Mouse (Mus musculus): ENCODE measurements around the gene Gm11444. TPM values are rescaled to one million over a fixed set of nuclear protein-coding genes. Genes with fewer than 3 reads are reported as not detected.

Gene Gm11444
- polyA plus RNA-seq, 1 experiment from 2014 or later: not detected

GRCm38 (mm10) chr11:85818401-85818800 lies 31.7 kb downstream of the Gm11444 start:
- H3K9me3 ChIP-seq: no peaks in the 10 kb centered on the region
- H3K4me1 ChIP-seq (replicated peaks): peaks cover 26% of the 10 kb centered on the region
- no peak overlapping the region for H3K9ac ChIP-seq
- 85% methylated on average over 3 of the region's 3 CpGs for WGBS
- H3K4me2 ChIP-seq: no peak overlapping the region
- H3K36me3 ChIP-seq: no peaks in the 10 kb centered on the region
- no peak overlapping the region for H3K4me3 ChIP-seq
- H3K27ac ChIP-seq (replicated peaks): no peak overlapping the region
- no peak for ATAC-seq (ENCODE audit: low read depth)
- peaks cover 3% of the 10 kb centered on the region; the same call in 1 of the 2 replicates for H3K27me3 ChIP-seq

- H3K27me3 ChIP-seq: no peaks in the 10 kb centered on the region
- no peak overlapping the region for H3K27ac ChIP-seq (replicated peaks)
- no peak overlapping the region for H3K4me3 ChIP-seq
- no peaks in the 10 kb centered on the region for H3K36me3 ChIP-seq
- peaks cover 26% of the 10 kb centered on the region for H3K4me1 ChIP-seq (replicated peaks)
- no peak for ATAC-seq (ENCODE audit: low read depth)
- H3K4me2 ChIP-seq: no peak overlapping the region
- 77% methylated on average over 5 of the region's 5 CpGs for WGBS
- no peak overlapping the region for H3K9ac ChIP-seq
- no peaks in the 10 kb centered on the region for H3K9me3 ChIP-seq
Measured at GRCm38 (mm10) chr11:85816471-85816870, 33.7 kb downstream of the Gm11444 start.

DNA sequence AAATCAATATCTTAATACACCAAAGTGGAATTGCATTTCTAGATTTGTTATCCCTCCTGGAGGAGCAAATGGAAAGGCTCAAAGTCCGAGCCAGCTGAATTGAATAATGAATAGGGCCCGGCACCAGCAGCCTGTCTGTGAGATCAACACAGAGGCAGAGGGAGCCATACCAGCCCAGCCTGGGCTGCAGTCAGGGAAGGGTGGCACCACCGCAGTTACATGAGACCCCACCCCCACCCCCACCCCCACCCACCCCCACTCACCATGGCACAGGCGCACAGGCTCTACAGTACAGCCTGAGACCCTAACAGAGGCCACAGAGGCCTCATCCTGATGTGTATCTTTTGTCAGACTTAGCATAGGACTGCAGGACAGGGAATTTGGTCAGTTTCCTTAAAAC lies 35.5 kb downstream of the Gm11444 start:
- Histone ChIP-seq H3K36me3 (no peaks in the 10 kb centered on the region), H3K4me2 (no peak overlapping the region), H3K4me1 (replicated peaks) (peaks cover 23% of the 10 kb centered on the region), H3K27me3 (no peaks in the 10 kb centered on the region), H3K9ac (no peak overlapping the region), H3K27ac (replicated peaks) (no peak overlapping the region), H3K4me3 (no peak overlapping the region), H3K9me3 (no peaks in the 10 kb centered on the region)
- WGBS: 35% methylated on average over 4 of the region's 4 CpGs
- no peak for ATAC-seq (ENCODE audit: low read depth)

DNA sequence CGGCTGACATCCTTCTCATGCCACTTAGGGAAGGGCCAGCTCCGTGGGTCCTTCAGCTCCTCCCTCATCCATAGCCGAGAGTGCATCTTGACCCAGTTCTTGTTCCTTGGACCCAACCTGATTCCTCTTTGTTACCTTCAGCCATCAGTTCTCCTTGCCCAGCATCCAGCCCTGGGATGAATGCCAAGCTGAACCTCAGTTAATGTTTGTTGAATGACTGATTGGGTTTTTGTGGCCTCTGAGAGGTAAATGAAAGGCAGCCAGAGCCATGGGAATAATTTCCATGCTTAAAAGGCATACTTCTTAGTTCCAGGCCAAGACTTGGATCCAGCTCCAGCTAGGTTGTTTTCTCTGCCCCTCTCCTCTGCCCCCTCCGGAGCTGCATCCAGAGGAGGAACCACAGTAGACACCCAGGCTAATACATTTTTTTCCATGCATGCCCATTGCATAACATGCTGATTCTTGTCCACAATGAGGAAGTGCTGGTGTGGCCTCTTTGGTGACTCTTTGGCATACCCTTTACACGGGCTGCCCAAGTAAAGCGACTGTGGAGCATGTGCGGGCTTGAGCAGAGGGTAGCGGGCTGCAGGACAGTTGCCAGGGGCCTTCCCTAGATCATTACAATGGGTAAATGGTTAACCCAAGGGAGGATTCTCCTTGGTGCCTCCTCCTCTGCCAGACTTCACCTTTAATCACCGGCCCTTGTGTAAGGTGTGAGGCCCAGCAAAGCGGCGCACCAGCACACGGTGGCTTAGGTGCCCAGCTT lies 37.7 kb downstream of the Gm11444 start:
- Histone ChIP-seq H3K4me1 (replicated peaks) (peaks cover 20% of the 10 kb centered on the region), H3K36me3 (no peaks in the 10 kb centered on the region)
- 87% methylated on average over 12 of the region's 12 CpGs for WGBS

GRCm38 (mm10) chr11:85811676-85812075 lies 38.5 kb downstream of the Gm11444 start:
- WGBS: 92% methylated on average over 5 of the region's 5 CpGs
- ATAC-seq (ENCODE audit: low read depth): no peak
- Histone ChIP-seq H3K27ac (replicated peaks) (no peak overlapping the region), H3K9me3 (no peaks in the 10 kb centered on the region), H3K4me3 (no peak overlapping the region), H3K4me2 (no peak overlapping the region), H3K36me3 (no peaks in the 10 kb centered on the region), H3K27me3 (no peaks in the 10 kb centered on the region), H3K4me1 (replicated peaks) (peaks cover 20% of the 10 kb centered on the region), H3K9ac (no peak overlapping the region)

More for the DNA sequence above, 37.7 kb downstream of the Gm11444 start:
- H3K27me3 ChIP-seq: no peaks in the 10 kb centered on the region
- H3K9me3 ChIP-seq: no peaks in the 10 kb centered on the region
- H3K9ac ChIP-seq: no peak overlapping the region
- no peak overlapping the region for H3K27ac ChIP-seq (replicated peaks)
- ATAC-seq (ENCODE audit: low read depth): no peak
- no peak overlapping the region for H3K4me2 ChIP-seq
- no peak overlapping the region for H3K4me3 ChIP-seq

DNA sequence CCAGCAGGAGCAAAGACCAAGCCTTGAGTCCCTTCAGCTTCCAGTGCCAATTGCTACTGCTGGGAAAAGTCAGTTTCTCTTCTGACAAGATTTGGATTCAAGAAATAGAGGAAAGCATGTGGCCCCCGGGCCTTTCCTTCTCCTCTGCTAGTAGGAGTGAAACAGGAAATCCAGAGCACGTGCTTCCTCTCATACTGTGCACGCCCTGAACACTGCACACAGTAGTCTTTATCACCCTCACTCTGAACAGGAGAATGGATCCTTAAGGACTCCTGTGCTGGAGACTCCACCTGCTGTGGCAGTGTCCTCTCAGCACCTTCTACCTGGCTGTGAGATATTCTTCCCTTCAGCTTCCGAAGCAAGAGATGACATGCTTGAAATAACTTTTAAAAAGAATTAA lies 38.9 kb downstream of the Gm11444 start:
- H3K9me3 ChIP-seq: no peaks in the 10 kb centered on the region
- H3K4me3 ChIP-seq: no peak overlapping the region
- no peaks in the 10 kb centered on the region for H3K27me3 ChIP-seq
- H3K36me3 ChIP-seq: no peaks in the 10 kb centered on the region
- whole genome bisulfite sequencing: 76% methylated on average over 4 of the region's 4 CpGs
- H3K4me2 ChIP-seq: no peak overlapping the region
- H3K27ac ChIP-seq (replicated peaks): no peak overlapping the region
- H3K4me1 ChIP-seq (replicated peaks): peaks cover 20% of the 10 kb centered on the region
- H3K9ac ChIP-seq: no peak overlapping the region
- no peak for ATAC-seq (ENCODE audit: low read depth)

DNA sequence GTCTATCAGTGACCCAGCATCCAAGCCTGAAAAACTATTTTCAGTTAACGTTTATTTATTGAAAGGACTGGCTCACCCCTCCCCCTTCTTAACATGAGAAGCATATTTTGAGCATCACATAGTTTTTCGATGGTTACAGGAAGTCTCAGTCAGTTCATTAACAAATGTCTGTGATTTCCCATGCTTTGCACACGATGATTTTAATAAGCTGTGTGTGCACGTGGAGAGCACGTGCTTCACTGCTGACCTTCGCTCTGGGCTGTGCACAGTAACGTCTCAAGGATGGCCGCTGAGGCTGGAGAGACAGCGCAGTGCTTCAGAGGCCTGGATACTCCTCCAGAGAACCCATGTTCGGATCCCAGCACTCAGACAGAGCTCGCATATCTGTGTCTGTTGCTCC lies 42.8 kb downstream of the Gm11444 start:
- H3K4me1 ChIP-seq (replicated peaks): no peaks in the 10 kb centered on the region
- no peak overlapping the region for H3K27ac ChIP-seq (replicated peaks)
- ATAC-seq (ENCODE audit: low read depth): no peak
- no peaks in the 10 kb centered on the region for H3K27me3 ChIP-seq
- H3K9ac ChIP-seq: no peak overlapping the region
- H3K4me2 ChIP-seq: no peak overlapping the region
- 89% methylated on average over 11 of the region's 11 CpGs for WGBS
- no peaks in the 10 kb centered on the region for H3K9me3 ChIP-seq
- H3K36me3 ChIP-seq: no peaks in the 10 kb centered on the region
- no peak overlapping the region for H3K4me3 ChIP-seq

DNA sequence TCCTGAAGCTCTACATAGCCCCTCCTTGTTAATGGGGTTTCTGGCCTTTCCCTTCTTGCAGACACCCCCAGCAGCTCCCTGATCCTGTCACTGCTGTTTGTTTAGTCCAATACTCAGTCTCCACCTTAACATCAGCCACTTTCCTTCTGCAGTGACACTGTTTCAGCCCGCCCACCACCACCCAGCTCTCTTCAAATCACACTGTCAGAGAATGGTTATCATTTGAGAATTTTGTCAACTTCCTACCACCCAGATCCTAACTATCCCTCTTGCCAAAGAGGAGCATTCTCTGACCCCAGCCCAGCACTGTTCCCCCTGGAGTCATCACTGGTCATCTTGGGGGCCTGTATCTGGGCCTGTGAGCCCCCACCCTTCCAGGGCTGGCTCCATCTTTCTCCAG lies 44.4 kb downstream of the Gm11444 start:
- H3K9me3 ChIP-seq: no peaks in the 10 kb centered on the region
- H3K27me3 ChIP-seq: no peaks in the 10 kb centered on the region
- 75% methylated on average over 1 of the region's 1 CpGs for WGBS
- H3K4me3 ChIP-seq: no peak overlapping the region
- no peaks in the 10 kb centered on the region for H3K36me3 ChIP-seq
- H3K27ac ChIP-seq (replicated peaks): no peak overlapping the region
- H3K9ac ChIP-seq: no peak overlapping the region
- no peaks in the 10 kb centered on the region for H3K4me1 ChIP-seq (replicated peaks)
- no peak overlapping the region for H3K4me2 ChIP-seq
- ATAC-seq (ENCODE audit: low read depth): no peak

- WGBS: 81% methylated on average over 5 of the region's 5 CpGs
- Histone ChIP-seq H3K27ac (replicated peaks) (no peak overlapping the region), H3K27me3 (no peaks in the 10 kb centered on the region), H3K9ac (no peak overlapping the region), H3K9me3 (no peaks in the 10 kb centered on the region), H3K4me3 (no peak overlapping the region), H3K36me3 (no peaks in the 10 kb centered on the region), H3K4me2 (no peak overlapping the region), H3K4me1 (replicated peaks) (no peaks in the 10 kb centered on the region)
- ATAC-seq (ENCODE audit: low read depth): no peak
Measured at GRCm38 (mm10) chr11:85804048-85804447, 46.1 kb downstream of the Gm11444 start.

DNA sequence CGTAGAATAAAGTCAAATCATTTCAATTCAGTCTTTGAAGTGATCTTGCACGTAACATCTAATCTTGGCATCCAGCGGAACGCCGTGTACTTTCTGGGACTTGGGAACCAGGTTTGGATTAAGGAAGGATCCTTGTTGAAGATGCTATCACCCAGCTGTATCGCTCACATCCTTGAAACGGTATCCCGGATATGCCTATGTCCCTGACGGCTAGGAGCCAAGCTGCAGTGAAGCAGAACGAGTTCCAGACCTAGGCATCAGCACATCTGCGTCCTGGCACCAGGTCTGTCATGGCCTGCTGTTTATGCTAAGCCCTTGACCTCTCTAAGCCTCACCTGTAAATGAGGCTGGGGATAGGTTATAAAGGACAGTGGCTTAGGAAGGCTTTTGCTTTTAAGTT lies 49.8 kb downstream of the Gm11444 start:
- Histone ChIP-seq H3K9me3 (no peaks in the 10 kb centered on the region), H3K27me3 (no peaks in the 10 kb centered on the region), H3K4me2 (no peak overlapping the region), H3K27ac (replicated peaks) (no peak overlapping the region), H3K9ac (no peak overlapping the region), H3K4me3 (no peak overlapping the region), H3K4me1 (replicated peaks) (no peaks in the 10 kb centered on the region), H3K36me3 (no peaks in the 10 kb centered on the region)
- 87% methylated on average over 11 of the region's 11 CpGs for whole genome bisulfite sequencing
- ATAC-seq (ENCODE audit: low read depth): no peak

DNA sequence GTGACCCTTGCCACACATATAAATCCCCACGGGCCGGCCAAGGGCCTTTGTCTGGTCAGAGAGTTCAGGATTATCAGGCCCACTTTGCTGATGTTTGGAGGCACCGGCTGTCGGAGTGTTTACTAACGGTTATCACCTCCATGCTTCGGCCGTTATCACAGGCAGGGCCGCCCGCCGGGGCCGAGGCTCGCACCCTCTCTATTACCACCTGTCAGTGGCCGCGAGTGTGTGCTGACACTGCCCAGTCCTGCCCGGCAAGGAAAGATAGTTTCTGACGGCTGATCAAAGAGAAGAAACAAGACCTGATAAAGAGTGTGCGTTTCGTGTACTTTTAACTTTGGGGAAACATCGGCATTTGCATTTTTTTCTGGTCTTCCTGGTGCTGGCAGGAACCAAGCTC lies 50.3 kb downstream of the Gm11444 start:
- no peak overlapping the region for H3K4me2 ChIP-seq
- no peaks in the 10 kb centered on the region for H3K27me3 ChIP-seq
- no peaks in the 10 kb centered on the region for H3K9me3 ChIP-seq
- H3K27ac ChIP-seq (replicated peaks): no peak overlapping the region
- no peak overlapping the region for H3K4me3 ChIP-seq
- no peaks in the 10 kb centered on the region for H3K4me1 ChIP-seq (replicated peaks)
- no peak overlapping the region for H3K9ac ChIP-seq
- H3K36me3 ChIP-seq: no peaks in the 10 kb centered on the region
- no peak for ATAC-seq (ENCODE audit: low read depth)
- WGBS: 84% methylated on average over 19 of the region's 19 CpGs

- 87% methylated on average over 4 of the region's 4 CpGs for WGBS
- H3K27me3 ChIP-seq: no peaks in the 10 kb centered on the region
- no peak overlapping the region for H3K9ac ChIP-seq
- H3K4me3 ChIP-seq: no peak overlapping the region
- no peaks in the 10 kb centered on the region for H3K36me3 ChIP-seq
- ATAC-seq (ENCODE audit: low read depth): no peak
- H3K4me2 ChIP-seq: no peak overlapping the region
- H3K27ac ChIP-seq (replicated peaks): no peak overlapping the region
- no peaks in the 10 kb centered on the region for H3K9me3 ChIP-seq
- H3K4me1 ChIP-seq (replicated peaks): no peaks in the 10 kb centered on the region
Measured at GRCm38 (mm10) chr11:85799456-85799855, 50.7 kb downstream of the Gm11444 start.
